Mouse (Mus musculus) cortical plate, adult 2 months (tissue): Measurements from ENCODE around the gene Ccm2l. TPM values are rescaled to one million over a fixed set of nuclear protein-coding genes. Genes with fewer than 3 reads are reported as not detected.
A peak's percentile ranks its signal among the peaks of the same experiment; 100 is the strongest.

Experiments
- H3K27ac ChIP-seq: fragments of 200-500 bp; 2 replicates; pipeline ENCODE4 v1.5.1; 2012; ENCODE audit warnings: low read length, control low read depth, inconsistent platforms; ENCODE audit not compliant: insufficient read depth
- H3K4me1 ChIP-seq: fragments of 200-500 bp; 2 replicates; pipeline ENCODE4 v1.6.1; 2011; ENCODE audit warnings: low read length; ENCODE audit not compliant: control insufficient read depth, insufficient read depth
- H3K4me3 ChIP-seq: fragments of 200-500 bp; 2 replicates; pipeline ENCODE4 v1.5.1; 2011; ENCODE audit warnings: mild to moderate bottlenecking, low read length, control low read depth; ENCODE audit not compliant: insufficient read depth
- CTCF ChIP-seq: fragments of 200-500 bp; IDR thresholded peaks from 2 replicates; pipeline ENCODE4 v1.5.1; 2011; ENCODE audit warnings: mild to moderate bottlenecking, control low read depth, low read length; ENCODE audit not compliant: insufficient read depth; ENCODE audit errors: extremely low read depth
- POLR2A ChIP-seq: fragments of 200-500 bp; IDR thresholded peaks from 2 replicates; pipeline ENCODE4 v1.6.1; 2011; ENCODE audit warnings: mild to moderate bottlenecking, low read length, control low read depth; ENCODE audit not compliant: insufficient read depth; ENCODE audit errors: extremely low read depth
- polyA plus RNA-seq: library from polyadenylated mRNA; depleted of rRNA; stranded (reverse); fragments of >200 nt; gene quantifications from 2 replicates; pipeline ENCODE4 v1.2.3, GENCODE M21; 2012

The Ccm2l gene
- polyA plus RNA-seq, 1 experiment: 13.2 TPM

DNA sequence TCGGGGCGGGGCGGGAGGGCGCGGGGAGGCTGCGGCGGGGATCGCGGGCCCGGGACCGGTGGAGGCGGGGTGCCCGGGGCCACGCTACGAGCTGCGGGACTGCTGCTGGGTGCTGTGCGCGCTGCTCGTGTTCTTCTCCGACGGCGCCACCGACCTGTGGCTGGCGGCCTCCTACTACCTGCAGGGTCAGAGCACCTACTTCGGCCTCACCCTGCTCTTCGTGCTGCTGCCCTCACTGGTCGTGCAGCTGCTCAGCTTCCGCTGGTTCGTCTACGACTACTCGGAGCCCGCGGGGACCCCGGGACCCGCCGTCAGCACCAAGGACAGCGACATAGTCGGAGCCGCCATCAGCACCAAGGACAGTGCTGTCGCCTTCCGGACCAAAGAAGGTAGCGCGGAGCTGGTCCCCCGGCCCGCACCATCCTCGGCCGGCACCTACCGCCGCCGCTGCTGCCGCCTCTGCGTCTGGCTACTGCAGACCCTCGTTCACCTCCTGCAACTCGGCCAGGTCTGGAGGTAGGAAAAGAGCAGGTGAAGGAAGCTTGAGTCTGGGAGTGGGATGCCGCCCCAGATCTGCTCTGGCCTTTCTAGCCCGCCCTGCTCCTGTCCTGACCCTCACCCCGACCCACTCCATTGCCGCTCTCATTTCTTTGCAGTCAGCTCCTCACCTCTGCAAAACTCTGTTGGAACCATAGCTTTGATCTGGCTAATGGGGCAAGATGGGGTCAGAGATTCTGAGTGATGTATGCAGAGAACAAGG, 33.5 kb upstream of the Ccm2l start:
- TF ChIP-seq POLR2A: no peak
- no peak for TF ChIP-seq CTCF
- Histone ChIP-seq H3K4me1 (0 out of 2 replicates have a peak, but pooled peaks cover 2% of the 10 kb centered on the region), H3K27ac (no peak overlapping the region), H3K4me3 (peak overlapping the region; percentile 41)

DNA sequence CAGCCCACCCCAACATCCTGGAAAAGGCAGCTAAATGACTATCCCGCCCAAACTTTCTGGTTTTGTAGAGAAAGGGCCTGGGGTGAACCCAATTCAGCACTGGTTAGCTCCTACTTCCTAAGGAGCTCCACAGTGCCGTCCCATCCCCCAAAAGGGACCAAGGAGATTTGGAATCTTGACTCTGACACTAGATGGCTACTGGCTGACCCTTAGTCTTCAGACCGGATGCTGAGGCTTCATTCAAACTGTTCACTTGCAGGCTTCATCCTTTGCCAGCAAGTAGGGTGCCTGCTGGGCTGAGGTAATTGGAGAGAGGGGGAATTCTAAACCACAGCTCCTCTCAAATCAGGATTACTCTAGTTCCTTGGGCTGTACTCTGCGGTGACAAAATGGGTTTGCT, 32.8 kb upstream of the Ccm2l start:
- Histone ChIP-seq H3K4me3 (peak overlapping the region; percentile 41), H3K27ac (no peak overlapping the region), H3K4me1 (0 out of 2 replicates have a peak, but pooled peaks cover 2% of the 10 kb centered on the region)
- TF ChIP-seq CTCF (no peak), POLR2A (no peak)

- Histone ChIP-seq H3K4me3 (peak overlapping the region; percentile 41), H3K27ac (no peak overlapping the region), H3K4me1 (0 out of 2 replicates have a peak, but pooled peaks cover 2% of the 10 kb centered on the region)
- TF ChIP-seq POLR2A (no peak), CTCF (no peak)
Measured at GRCm38 (mm10) chr2:153033545-153034230, 32.1 kb upstream of the Ccm2l start.

DNA sequence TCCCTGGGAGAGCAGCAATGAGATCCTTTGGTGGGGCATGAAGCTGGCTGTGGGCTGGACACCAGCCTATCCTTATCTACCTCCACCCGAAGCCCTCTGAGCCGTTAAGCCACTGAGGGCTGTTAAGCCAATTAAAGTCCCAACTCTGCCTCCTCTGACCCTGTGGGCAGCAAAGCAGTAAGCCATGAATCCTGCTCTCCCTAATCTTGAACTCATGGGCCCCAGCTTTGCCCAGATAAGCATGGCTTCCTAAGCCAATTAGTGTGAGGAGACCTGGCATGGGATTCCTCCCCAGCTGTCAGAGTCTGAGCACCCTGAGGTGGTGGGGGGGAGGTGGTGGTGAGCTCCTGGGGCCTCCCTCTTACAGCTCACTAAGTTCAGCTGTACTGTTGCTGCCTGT, 29.1 kb upstream of the Ccm2l start:
- H3K27ac ChIP-seq: no peak overlapping the region
- TF ChIP-seq POLR2A: no peak
- no peak for TF ChIP-seq CTCF
- H3K4me3 ChIP-seq: no peak overlapping the region
- 0 out of 2 replicates have a peak, but pooled peaks cover 2% of the 10 kb centered on the region for H3K4me1 ChIP-seq

DNA sequence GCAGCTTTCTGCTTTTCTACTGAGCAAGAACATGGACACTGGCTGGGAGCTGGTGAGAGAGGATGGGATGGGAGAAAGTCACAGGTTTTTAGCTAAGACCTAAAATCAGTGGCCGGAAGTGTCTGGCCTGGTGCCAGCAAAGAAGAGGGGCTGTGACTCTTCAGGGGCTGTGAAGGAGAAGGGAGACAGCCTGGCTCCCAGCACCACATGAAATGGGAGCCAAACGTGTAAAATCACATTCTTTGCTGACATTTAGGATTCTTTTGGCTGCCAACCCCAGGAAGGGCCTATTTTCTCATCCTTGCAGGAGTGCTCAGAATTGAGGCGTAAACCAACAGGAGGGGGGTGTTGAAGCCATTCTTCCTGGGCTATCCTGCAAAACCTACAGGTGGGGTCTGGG, 21.9 kb upstream of the Ccm2l start:
- Histone ChIP-seq H3K27ac (no peak overlapping the region), H3K4me3 (no peak overlapping the region), H3K4me1 (peaks cover 5% of the 10 kb centered on the region; the same call in 1 of the 2 replicates)
- no peak for TF ChIP-seq CTCF
- no peak for TF ChIP-seq POLR2A

- TF ChIP-seq CTCF (no peak), POLR2A (no peak)
- Histone ChIP-seq H3K4me1 (peaks cover 5% of the 10 kb centered on the region; the same call in 1 of the 2 replicates), H3K27ac (peak overlapping the region; percentile 25; the same call in 1 of the 2 replicates), H3K4me3 (no peak overlapping the region)
Measured at GRCm38 (mm10) chr2:153045884-153046299, 19.9 kb upstream of the Ccm2l start.

DNA sequence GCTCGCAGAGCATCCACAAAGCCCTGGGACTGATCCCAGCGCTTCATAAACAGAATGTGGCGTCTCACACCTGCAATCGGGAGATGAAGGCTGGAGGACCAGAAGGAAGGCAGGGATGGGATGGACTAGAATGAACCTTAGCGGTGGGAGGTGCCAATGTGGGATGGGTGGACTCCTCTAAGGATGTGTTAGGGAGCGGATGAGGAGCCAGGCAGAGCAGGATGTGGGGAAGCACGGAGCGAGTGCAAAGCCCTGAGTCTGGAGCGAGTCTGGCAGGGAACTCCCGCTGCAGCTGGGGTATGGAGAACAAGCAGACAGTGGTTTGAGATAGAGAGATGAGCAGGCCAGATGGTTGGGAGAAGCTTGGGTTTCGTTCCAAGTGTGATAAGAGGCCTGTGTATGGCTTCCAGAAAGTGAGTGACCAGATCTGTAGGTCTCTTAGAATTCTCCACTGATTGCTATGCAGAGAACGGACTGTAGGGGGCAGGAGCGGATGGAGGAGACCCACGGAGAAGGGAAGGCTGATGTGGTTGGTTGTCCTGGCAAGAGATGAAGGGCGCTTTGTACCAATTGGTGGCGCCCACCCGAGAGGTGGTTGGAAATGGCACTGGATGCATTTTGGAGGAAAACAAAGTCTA, 17.8 kb upstream of the Ccm2l start:
- no peak for TF ChIP-seq POLR2A
- peak; percentile 75 for TF ChIP-seq CTCF
- peaks cover 5% of the 10 kb centered on the region; the same call in 1 of the 2 replicates for H3K4me1 ChIP-seq
- no peak overlapping the region for H3K27ac ChIP-seq
- H3K4me3 ChIP-seq: no peak overlapping the region

DNA sequence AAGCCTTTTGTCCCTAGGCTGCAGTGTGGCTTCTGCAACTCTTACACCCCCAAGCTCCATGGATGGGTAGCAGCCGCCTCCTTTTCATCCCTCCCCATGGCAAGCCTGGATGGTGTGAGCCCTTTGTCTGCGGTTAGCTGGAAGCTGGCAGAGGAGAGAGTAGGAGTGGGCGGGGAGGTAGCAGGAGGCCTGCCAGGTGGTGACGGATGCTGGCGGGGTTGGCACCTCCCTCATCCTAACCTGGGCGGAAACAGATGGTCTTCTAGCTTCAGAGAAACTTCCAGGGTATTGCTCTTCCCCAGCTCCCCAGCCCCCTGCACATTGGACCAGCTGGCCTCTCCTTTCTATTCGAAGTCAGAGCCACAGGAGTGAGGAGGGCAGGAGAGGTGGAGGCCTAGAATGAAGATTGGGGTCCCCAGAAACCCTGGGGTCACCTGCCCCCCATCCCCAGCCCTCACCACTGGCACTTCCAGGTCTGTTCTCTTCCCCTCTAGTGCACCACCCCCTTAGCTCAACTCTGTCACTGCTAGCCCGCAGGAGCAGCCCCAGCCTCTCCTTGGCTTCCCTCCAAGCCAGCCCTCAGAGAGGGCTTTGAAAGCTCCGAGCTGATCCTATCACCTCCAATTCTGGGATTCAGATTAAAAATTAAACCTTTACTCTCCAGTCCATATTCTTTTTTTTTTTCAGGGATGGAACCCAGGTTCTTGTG, 16.3 kb upstream of the Ccm2l start:
- no peak overlapping the region for H3K4me3 ChIP-seq
- H3K4me1 ChIP-seq: peaks cover 5% of the 10 kb centered on the region; the same call in 1 of the 2 replicates
- no peak overlapping the region for H3K27ac ChIP-seq
- TF ChIP-seq POLR2A (no peak), CTCF (no peak)

GRCm38 (mm10) chr2:153049997-153050358, 15.8 kb upstream of the Ccm2l start:
- TF ChIP-seq POLR2A: no peak
- Histone ChIP-seq H3K4me3 (no peak overlapping the region), H3K4me1 (peaks cover 5% of the 10 kb centered on the region; the same call in 1 of the 2 replicates), H3K27ac (no peak overlapping the region)
